Mouse (Mus musculus): Measurements from ENCODE around the gene Tmem125.

- peak; percentile 14; the same call in 1 of the 2 replicates for TF ChIP-seq CTCF (IDR thresholded peaks at IDR 0.05; ENCODE audit: low read depth, low read length)
- no peak for TF ChIP-seq POLR2A (IDR thresholded peaks at IDR 0.05; ENCODE audit: extremely low read depth, insufficient read depth, low read length)
Measured at GRCm38 (mm10) chr4:118582629-118583028, 38.8 kb upstream of the Tmem125 start.
